Mouse (Mus musculus) cerebellum, adult 2 months (tissue): ENCODE measurements at regions not wholly inside any gene's neighbourhood (a gene's known extent, or its start where the extent isn't known, plus 50 kb on each side); places are given as distances from the start of the nearest gene placed in this dataset.

ENCODE experiments used
- DNase-seq, 2 experiments: peaks; one replicate each; pipeline ENCODE4 v3.0.0; 2021
- H3K27ac ChIP-seq: fragments of 200-500 bp; 2 replicates; pipeline ENCODE4 v1.5.1; 2012; ENCODE audit warnings: low read length, control low read depth, inconsistent platforms; ENCODE audit not compliant: insufficient read depth
- H3K27me3 ChIP-seq: fragments of 200-500 bp; 2 replicates; pipeline ENCODE4 v1.6.1; 2012; ENCODE audit warnings: inconsistent platforms, mild to moderate bottlenecking, low read length, moderate library complexity; ENCODE audit not compliant: control insufficient read depth, insufficient read depth
- H3K4me1 ChIP-seq: fragments of 200-500 bp; 2 replicates; pipeline ENCODE4 v1.6.1; 2011; ENCODE audit warnings: low read length; ENCODE audit not compliant: control insufficient read depth, insufficient read depth
- H3K4me3 ChIP-seq: fragments of 200-500 bp; replicated peaks from 2 replicates; pipeline ENCODE3; 2011; ENCODE audit warnings: mild to moderate bottlenecking, low read depth, low read length, control low read depth; ENCODE audit not compliant: insufficient read depth
- CTCF ChIP-seq: fragments of 200-500 bp; IDR thresholded peaks from 2 replicates; pipeline ENCODE4 v1.5.1; 2011; ENCODE audit warnings: low read depth, mild to moderate bottlenecking, control low read depth, low read length, moderate library complexity, borderline replicate concordance; ENCODE audit not compliant: insufficient read depth
- POLR2A ChIP-seq: fragments of 200-500 bp; IDR thresholded peaks from 2 replicates; pipeline ENCODE4 v1.6.1; 2011; ENCODE audit warnings: low read length, control low read depth, borderline replicate concordance; ENCODE audit not compliant: insufficient read depth
- WGBS: fragments of 180-500 bp; shearing (Covaris S2); methylation state at CpG from one replicate; pipeline ENCODE4 v1.1.7; 2018; 5-methylcytosine and 5-hydroxymethylcytosine counted together

DNA sequence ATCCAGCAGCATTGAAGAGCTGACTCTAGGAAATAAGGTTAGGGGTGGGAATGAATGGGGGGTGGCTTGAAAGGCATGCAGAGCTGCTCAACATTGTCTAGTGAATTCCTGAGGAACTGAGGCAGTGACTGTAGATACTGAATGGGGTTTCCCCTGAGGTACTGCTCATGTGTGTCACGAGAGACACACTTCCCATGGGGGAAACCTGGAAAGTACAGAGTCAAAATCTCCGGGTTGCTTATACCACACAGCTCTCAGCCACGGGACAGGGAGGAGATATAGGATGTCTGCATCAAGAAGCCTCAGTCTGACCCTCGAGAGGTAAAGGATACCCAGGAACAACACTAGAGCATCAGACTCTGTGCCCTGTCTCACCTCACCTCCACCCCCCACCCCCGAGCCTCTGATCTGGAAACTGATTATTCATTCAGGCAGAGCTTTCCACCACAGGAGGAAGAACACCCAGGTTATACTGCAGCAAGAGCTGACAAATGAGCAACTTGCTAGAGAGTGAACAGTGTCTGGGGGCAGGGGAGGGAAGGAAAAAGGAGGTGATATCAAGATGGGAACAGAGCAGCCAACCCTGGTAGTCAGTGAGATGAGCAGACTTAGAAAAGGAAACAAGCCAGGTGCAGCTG lies 102.3 kb upstream of the Nfe2l3 start:
- no peak overlapping the region for H3K4me3 ChIP-seq
- H3K4me1 ChIP-seq, result no peaks in the 10 kb centered on the region
- 74% methylated on average over 5 of the region's 5 CpGs for WGBS
- DNase-seq, result no peak
- no peak overlapping the region for H3K27ac ChIP-seq
- TF ChIP-seq POLR2A (no peak), CTCF (no peak)
- H3K27me3 ChIP-seq, result no peaks in the 10 kb centered on the region

DNA sequence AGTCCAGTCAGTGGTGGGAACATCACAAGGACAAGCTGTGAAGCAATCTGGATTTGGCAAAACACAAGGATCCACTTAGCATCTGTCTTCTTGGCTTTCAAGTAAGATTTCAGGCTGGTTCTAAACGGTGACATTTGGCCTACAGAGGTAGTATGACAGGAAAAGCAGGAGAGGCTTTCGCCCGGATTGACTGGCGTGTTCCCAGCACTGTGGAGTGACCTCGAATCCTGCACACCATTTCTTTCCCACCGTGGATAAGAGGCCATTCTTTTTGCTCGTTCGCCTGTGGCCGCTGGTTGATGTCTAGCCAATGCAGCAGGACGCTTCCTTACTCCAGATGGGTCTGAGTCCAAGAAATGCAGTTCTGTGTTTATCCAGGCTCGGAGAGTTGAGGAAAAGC lies 99.6 kb upstream of the Nfe2l3 start:
- WGBS, result 10% methylated on average over 11 of the region's 11 CpGs
- Histone ChIP-seq H3K4me1 (no peaks in the 10 kb centered on the region), H3K27me3 (no peaks in the 10 kb centered on the region), H3K27ac (no peak overlapping the region), H3K4me3 (no peak overlapping the region)
- TF ChIP-seq POLR2A (no peak), CTCF (no peak)
- no peak for DNase-seq

DNA sequence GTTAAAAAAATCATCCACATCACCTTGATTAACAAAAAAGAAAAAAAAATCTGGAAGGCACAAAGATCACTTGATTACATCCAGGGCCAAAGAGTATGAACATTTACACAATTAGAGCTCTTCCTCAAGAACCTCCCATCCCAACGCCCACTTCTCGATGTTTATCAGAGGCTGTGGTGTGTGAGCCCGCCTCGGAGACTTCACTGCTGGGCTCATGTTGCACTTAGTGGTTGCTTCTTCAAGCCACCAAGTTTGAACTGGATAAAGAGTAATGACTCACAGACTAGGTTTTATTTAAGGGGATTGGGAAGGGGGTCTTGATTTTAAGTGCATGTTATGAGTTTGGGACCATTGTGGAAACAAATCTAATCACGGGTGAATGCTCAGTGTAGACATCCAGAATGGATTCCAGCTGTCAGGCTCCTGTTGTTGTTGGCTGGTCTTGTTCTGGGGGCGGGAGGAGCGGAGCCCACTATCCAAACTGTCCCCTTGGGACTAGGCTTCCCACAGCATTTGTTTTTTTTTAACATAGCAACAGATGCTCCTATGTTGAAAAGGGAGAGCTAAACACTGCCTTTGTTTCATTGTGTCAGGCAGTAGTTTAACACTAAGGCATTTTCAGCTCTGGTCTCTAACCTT lies 98.6 kb upstream of the Nfe2l3 start:
- Histone ChIP-seq H3K4me1 (no peaks in the 10 kb centered on the region), H3K27me3 (no peaks in the 10 kb centered on the region), H3K27ac (no peak overlapping the region), H3K4me3 (no peak overlapping the region)
- no peak for DNase-seq
- TF ChIP-seq POLR2A (no peak), CTCF (no peak)
- 29% methylated on average over 7 of the region's 7 CpGs for WGBS

DNA sequence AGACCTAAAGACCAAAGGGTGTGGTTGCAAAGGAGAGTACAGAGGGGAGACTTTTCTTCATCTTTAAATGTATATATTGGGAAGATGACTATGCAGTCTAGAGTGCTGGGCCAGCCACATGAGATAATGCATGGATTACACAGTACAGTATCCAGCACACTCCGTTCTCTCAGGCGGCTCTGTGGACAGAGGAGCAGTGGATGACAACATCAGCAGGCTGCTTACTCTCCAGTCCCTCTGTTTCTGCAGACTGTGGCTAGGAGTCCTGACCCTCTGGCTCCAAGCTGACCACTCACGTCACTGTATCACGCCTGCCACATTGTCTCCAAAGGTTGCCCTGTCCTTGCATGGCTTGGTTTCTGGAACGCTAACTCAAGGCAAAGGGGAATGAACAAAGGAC lies 97.2 kb upstream of the Nfe2l3 start:
- no peaks in the 10 kb centered on the region for H3K27me3 ChIP-seq
- WGBS, result 94% methylated on average over 5 of the region's 5 CpGs
- H3K27ac ChIP-seq, result no peak overlapping the region
- no peak for TF ChIP-seq POLR2A
- TF ChIP-seq CTCF, result no peak
- H3K4me1 ChIP-seq, result no peaks in the 10 kb centered on the region
- H3K4me3 ChIP-seq, result no peak overlapping the region
- DNase-seq, result no peak

DNA sequence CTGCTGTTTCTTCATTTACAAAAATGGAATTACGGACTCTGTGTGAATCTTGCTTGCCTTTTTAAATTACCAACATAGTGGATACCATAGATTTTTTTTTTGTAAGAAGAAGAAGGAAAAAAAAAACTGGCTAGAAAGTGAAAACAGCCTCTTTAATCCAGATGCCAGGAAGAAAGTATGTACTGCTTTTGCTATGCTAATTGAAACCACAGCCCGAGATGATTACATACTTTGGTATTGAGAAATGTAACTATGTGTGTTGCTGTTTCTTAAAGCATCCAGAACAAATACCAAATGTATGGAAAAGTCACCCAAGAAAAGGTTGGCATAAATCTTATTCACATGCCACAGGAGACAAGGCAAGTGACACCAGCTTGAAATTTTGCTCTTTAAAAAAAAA lies 93.2 kb upstream of the Nfe2l3 start:
- 88% methylated on average over 2 of the region's 2 CpGs for WGBS
- H3K4me1 ChIP-seq, result no peaks in the 10 kb centered on the region
- TF ChIP-seq POLR2A (no peak), CTCF (no peak)
- H3K27me3 ChIP-seq, result no peaks in the 10 kb centered on the region
- DNase-seq, result no peak
- no peak overlapping the region for H3K27ac ChIP-seq
- no peak overlapping the region for H3K4me3 ChIP-seq

DNA sequence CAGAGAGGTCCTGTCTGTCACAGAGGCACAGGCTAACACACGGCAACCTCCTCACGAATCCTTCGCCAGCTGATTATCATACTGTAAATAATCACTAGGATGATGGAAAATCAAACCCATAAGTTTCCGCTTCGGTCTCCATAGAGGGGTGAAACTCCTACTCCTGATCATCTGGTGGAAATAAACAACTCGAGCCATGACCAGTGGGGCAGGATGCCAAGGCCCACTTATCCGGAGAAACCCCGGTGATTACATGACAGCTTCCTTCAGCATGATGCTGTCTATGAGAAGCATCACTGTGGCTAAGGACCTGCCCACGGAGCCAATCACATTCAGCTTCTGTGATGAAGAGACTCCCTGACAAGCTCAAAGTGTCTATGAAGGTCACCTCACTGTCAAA lies 84.7 kb upstream of the Nfe2l3 start:
- WGBS, result 29% methylated on average over 9 of the region's 9 CpGs
- no peak overlapping the region for H3K4me3 ChIP-seq
- DNase-seq, result no peak
- H3K27ac ChIP-seq, result no peak overlapping the region
- H3K4me1 ChIP-seq, result no peaks in the 10 kb centered on the region
- H3K27me3 ChIP-seq, result no peaks in the 10 kb centered on the region
- TF ChIP-seq POLR2A (no peak), CTCF (no peak)

DNA sequence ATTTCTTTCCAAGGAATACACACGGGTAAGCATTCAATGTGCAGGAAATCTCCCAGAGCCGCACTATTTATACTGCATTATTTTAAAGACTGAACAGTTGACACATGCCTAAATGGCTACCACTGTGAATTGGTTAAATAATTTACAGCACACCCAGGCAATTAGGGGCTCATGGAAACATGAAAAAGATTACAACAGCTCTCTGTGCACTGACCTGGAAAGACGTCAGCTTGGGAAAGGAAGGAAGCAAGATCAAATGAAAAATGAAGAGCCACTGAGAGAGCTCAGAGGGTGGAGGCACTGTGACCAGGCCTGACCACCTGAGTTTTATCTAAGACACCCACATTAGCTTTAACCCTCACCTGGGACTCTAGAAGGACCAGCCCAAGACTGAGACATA lies 82.7 kb upstream of the Nfe2l3 start:
- TF ChIP-seq POLR2A (no peak), CTCF (no peak)
- no peaks in the 10 kb centered on the region for H3K27me3 ChIP-seq

DNA sequence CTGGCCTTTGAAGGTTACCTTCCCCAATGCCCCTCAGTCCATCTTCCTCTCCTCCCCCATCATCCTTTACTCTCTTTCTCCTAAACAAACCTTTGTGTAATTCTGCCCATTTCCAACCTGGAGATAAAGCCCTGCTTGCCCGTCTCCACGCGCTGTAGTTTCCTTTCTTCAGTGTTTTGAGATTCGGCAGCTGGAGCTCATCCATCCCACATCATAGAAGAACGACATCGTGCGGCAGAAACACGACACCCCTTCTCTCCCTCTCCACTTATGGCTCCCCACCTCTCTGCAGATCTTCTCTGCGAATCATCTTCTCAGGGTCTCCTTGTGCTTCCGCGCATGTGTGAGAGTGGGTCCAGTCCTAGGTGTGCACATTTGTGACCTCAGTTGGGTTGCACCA lies 77.4 kb upstream of the Nfe2l3 start:
- Histone ChIP-seq H3K4me1 (no peaks in the 10 kb centered on the region), H3K27me3 (no peaks in the 10 kb centered on the region), H3K27ac (no peak overlapping the region), H3K4me3 (no peak overlapping the region)
- 84% methylated on average over 11 of the region's 11 CpGs for WGBS
- TF ChIP-seq CTCF (no peak), POLR2A (no peak)
- no peak for DNase-seq

More for the DNA sequence above, 82.7 kb upstream of the Nfe2l3 start:
- no peak for DNase-seq
- Histone ChIP-seq H3K27ac (no peak overlapping the region), H3K4me3 (no peak overlapping the region), H3K4me1 (no peaks in the 10 kb centered on the region)
- WGBS, result 78% methylated on average over 3 of the region's 3 CpGs
